Mouse (Mus musculus) G1E-ER4 (cell line): Measurements from ENCODE around the gene St6galnac3. TPM values are rescaled to one million over a fixed set of nuclear protein-coding genes. Genes with fewer than 3 reads are reported as not detected.

Experiments used
- GATA1 ChIP-seq: IDR thresholded peaks from one replicate; pipeline ENCODE4 v1.8.0; 2012; ENCODE audit warnings: low read length, inconsistent platforms
- polyA plus RNA-seq: library from polyadenylated mRNA; stranded (reverse); fragments of >175 nt; gene quantifications from 2 replicates; pipeline ENCODE4 v1.2.3, GENCODE M21; 2012

St6galnac3 gene
- polyA plus RNA-seq, 1 experiment, result 1.9 TPM

DNA sequence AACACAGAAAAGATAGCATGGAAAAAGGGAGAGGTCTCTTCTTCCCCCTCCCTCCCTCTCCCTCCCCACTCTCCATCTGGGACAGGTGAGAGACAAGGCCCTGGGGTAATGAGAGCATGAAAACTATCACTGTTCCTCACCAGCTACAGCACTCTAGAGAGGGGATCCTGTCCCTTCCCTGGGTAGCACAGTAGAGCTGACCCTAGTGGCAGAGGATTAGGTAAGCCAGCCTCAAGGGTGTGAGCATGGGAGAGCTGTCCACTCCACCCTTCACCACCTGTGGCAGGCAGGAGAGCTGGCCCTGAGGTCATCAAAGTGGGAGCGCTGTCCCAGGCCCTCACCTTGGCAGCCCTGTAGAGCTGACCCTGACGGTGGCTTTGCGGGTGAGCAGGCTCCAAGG, 387.2 kb downstream of the St6galnac3 start:
- TF ChIP-seq GATA1, result no peak

DNA sequence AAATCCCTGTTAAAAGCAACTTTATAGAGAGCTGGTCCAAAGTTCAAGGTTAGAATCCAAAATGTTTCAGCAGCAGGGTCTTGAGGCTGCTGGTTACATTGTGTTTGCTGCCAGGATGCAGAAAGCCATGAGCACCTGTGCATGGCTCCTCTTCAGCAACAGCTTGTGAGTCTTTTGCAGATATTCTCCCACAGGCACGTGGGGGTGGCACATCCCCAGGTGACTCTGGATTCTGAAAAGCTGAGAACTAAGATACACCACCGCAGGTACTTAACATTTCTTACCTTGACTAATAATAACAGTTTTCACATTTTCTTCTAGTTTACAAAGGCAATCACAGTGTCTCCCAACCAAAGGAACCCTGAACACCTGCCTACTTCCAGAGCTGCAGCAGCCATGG, 387.8 kb downstream of the St6galnac3 start:
- no peak for TF ChIP-seq GATA1

DNA sequence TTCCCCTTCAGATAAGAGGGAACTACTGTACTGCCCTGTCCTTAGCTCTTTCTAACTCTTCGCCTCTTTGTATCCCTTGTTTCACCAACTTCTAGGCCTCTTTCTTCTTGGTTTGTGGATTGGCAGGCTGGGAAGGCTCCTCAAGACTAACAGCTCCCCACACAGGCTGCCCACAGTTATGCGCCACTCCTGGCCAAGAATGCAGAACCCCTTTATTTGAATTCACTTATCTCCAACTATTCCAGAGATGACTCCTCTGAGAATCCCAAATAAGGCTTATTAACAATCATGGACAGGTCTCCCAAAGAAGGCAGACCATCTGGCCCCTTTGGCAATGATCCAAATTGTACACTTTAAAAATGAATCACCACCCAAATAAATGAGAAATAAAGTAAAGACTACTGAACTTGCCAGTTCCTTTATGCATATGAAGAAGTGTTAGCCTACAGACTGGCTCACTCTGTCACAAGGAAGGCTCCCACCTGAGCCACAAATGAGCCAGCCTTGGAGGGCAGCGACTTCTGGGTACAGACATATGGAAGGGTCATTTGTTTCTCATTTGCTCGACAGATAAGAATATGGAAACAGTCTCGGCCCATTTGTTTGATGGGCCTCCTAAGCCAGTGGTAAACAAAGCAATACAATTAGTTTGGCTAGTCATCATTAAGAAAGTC, 390.7 kb downstream of the St6galnac3 start:
- TF ChIP-seq GATA1, result no peak

DNA sequence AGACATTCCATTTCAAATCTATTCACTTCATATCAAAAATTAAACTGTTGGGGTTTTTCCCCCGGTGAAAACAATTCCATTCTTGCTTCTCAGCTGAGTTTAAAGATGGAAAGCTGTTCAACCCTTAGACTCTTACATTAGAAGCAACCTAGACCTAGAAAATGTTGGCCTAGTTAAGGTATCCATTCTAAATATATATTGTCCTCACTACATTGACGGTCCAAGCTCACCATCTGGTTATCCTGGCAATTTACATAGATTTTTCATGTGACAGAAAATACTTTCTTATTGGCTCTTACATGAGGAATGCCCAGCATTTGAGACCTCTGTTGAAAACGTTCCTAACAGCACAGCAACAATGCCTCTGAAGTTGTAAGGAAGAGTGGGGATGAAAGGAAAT, 400.7 kb downstream of the St6galnac3 start:
- no peak for TF ChIP-seq GATA1

DNA sequence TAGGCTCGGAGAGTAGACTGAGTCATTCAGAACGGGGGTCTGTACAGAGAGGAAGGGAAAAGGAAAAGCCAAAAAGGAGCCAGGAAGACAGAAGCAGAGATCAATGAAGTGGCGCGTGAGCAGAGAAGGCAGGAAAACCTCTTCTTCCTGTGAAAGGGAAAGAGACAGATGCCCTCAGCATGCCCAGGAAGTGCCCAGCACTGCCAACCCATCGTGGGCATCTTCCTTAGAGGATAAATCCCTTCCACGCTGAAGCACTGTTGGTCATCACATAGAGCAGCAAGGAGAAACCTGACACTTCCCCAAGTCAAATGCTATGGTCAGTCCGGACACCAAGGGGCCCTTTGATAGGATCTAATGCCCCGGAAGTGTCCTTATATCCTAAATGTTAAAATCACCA, 401.5 kb downstream of the St6galnac3 start:
- no peak for TF ChIP-seq GATA1

DNA sequence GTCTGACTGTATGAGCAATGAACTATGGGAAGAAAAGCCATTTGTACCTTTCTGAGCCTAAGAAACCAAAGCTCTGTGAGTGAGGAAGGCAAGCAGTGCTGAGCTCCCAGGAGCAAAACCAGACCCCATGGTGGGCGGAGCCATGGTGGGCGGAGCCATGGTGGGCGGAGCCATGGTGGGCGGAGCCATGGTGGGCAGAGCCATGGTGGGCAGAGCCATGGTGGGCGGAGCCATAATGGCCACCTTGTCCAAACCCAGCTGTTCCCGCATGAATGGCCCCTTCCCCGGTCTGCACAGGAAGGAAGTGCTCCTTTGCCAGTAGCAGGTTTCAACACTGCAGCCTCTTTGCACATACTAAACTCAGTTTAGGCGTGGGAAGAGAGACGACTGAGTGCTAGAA, 411.4 kb downstream of the St6galnac3 start:
- no peak for TF ChIP-seq GATA1

DNA sequence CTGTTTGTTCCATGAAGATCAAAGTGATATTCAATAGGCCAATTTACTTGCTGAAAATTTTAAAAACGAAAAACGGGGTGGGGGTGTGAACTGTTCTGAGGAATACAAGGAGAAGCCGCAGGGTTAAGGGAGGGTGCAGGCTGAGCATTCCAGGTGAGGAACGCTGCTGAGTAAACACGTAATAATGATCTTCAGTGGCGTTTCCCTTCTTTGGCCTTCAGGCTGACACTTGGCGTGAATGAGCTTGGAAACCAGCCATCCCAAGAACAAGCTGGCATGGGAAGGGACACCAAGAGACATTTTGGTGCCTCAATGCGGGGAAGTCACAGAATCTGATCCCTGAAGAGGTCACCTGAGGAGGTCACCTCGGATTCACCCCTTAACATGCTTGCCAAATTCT, 411.8 kb downstream of the St6galnac3 start:
- TF ChIP-seq GATA1, result no peak

DNA sequence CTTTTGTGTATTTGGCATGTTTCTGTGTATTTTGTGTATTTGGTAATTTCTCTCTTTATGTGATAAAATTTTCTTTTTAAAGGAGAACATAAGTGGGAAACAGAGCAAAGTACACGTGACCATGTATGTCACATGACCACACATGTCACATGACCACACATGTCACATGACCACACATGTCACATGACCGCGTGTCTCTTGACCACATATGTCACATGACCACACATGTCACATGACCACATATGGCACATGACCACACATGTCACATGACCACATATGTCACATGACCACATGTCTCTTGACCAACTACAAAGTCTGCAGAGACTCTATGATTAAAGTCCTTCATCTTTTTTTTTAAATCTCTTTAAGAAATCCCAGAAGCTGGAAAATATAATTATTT, 413.0 kb downstream of the St6galnac3 start:
- no peak for TF ChIP-seq GATA1

DNA sequence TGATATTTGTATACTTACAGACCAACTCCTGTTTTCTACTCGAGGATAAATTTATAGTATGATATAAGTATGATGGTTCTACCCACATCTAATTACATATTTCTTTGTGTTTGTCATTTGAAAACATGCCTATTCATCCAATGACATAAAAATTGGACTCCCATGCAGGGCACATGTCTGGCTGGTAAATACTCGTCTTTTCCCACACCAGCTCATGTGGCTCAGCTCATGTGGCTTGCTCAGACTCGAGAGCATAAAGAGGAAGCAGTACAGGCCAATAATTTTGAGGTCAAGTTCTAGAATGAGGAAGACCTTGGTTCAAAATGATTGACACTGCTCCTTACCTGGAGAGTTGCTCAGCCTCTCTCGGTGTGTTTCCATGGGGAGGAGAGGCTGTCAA, 416.6 kb downstream of the St6galnac3 start:
- TF ChIP-seq GATA1, result no peak

DNA sequence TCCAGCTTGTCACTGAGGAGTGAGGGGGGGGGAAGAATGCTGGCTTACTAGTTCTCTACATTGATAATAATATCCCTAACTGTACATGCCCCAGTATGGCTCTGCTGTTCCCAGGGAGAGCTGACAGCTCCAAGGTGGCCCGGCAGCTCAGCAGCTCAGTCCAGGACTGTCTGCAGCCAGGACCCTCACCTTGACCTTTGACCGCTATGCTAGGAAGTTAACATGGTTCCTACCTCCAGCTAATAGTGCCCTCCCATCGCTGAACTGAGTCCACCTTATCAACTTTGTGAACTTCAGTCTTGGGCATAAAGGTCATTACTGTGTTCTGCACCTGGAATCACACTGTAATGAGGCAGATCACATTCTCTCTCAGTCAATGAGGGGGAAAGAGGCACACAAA, 419.8 kb downstream of the St6galnac3 start:
- TF ChIP-seq GATA1, result no peak

DNA sequence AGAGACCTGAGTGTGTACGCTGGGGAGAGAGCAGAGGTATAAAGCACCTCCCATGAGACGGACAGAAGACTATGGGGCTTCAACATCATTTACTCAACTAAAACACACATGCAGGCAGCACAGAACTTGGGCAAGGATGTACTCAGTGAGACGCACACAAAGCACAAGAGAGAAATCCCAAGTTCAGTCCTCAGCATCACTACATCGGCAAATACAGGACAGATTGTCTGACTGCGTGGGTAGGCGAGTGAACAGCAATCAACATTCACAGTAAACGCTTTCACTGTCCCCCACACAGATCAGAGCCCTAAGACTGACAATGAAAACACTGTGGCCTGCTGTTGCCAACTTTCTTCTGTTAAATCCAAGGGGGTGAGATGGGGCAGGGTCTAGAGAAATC, 422.6 kb downstream of the St6galnac3 start:
- TF ChIP-seq GATA1, result no peak

DNA sequence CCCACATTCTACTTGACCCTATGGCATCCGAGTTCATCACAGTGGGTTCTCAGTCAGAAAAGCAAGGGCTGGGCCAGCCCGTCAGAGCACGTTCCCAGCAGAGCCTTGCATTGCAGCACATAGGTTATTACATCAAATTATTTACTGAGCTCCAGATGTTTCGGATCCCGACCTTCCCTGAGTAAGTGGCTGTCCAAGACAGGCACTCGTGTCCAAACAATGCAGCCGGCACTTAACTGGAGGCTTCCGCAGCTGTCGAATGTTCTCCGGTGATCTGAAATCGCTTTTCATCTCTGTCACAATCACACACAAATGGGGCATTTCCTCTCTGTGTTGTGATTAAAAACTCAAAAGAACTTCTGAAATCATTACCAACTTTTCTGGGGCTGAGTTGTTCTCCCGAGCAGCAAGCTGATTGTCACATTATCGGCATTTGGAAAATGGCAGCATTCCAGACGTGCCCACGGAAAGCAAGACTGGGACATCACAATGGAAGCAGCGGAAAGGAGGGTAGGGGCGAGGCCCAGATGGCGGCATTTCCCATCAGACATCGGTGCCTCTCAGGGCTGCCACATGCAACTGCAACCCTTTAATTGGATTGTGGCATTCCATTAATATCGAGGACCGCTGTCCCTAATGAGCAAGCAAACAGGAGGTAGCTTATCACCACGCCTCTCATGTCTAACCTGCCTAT, 428.5 kb downstream of the St6galnac3 start:
- TF ChIP-seq GATA1, result no peak

DNA sequence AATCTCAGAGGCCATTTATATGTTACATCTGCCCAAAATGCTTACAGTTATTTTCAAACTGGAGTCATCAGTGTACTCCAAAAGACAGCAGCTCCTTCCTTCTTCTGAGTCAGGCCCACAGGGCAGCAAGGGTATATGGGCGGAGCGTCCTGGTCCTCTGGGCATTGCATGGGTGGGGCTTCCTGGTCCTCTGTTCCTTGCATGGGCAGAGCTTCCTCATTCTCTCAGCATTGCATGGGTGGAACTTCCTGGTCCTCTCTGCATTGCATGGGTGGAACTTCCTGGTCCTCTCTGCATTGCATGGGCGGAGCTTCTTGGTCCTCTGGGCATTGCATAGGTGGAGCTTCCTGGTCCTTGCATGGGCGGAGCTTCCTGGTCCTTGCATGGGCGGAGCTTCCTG, 432.1 kb downstream of the St6galnac3 start:
- TF ChIP-seq GATA1, result no peak

DNA sequence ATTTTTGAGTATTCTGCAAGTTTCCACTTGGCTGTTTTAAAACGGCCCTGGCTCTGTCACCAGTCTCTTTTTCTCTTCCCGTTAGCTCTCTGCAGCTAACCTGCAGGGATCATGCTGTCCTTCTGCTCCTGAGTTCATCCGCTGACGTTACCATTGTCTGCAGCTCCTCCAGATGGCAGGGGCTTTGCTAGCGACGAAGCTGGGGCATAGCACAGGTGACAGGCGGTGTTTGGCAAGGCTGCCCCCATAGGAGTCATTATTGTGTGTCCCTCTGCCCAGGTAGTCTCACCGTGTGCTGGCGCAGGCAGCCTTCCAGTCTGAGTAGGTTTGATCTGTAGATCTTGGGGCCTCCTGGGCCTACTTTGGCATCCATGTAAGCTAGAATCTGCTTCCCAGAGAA, 432.6 kb downstream of the St6galnac3 start:
- TF ChIP-seq GATA1, result no peak

DNA sequence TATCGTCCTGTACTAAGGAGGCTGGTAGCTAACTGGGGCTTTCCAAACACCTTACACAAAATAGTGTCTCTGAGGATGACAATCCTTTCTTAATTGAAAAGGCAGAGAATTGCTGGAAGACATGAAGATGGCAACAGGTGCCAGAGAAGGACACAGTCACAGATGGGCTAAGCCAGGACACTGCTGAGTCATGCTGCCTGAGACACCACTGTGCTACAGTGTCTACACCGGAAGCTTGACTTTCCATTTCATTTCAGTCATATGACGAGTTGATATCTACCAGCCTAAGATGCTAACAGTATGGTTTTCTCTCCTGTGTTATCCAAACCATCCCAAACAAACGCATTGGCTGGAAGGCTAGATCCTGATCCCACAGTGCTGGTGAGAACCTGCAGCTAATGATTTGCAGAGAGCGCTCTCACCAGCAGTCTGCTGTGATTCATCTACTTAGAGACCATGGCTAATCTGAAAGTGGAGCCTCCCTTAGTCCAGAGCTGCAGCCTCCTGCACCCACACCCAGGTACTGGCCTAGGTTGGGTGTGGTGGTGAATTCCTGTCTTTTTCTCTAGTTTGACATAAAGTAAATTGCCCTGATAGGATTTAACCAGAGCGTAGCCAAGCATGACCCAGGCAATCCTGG, 433.4 kb downstream of the St6galnac3 start:
- no peak for TF ChIP-seq GATA1

DNA sequence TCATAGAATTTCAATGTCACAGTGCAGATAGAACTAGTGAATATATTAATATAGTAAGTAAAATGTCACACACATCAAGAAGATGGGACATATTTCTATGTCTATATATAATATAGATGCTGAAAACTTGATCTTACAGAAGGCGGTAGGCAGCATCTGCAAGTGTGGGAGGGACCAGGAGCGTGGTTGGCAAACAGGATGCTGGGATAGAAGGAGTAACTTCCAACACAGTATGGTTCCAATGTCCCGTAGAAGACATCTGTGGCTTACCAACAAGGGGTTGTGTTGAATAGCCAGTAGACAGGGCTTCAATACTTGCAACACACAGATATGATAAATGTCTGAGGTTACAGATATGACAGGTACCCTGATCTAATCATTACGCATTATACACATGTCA, 435.0 kb downstream of the St6galnac3 start:
- no peak for TF ChIP-seq GATA1

DNA sequence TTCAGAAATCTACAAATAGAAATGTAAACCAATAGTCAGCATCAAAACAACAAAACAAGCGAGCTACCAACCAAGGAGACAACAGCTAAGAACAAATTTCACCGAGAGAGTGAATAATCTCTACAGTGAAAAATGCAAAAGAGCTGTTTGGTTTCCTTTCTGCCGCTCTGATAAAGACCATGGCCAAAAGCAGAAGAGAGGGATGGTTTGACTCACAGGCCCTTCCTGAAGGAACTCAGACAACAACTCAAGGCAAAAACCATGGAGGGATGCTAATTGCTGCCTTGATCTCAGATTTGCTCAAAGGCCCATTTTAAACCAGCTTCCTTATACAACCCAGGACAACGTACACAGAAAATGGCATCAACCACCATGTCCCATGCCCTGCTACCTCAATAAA, 437.4 kb downstream of the St6galnac3 start:
- no peak for TF ChIP-seq GATA1
